Mouse (Mus musculus) heart, postnatal 0 days (tissue): ENCODE results near the gene Eid2b.

Source experiments
- CTCF ChIP-seq: IDR thresholded peaks from 2 replicates; pipeline ENCODE4 v1.5.1; 2016; ENCODE audit warnings: antibody characterized with exemption, control low read depth, low read depth
- EP300 ChIP-seq: IDR thresholded peaks from 2 replicates; pipeline ENCODE4 v1.6.1; 2016; ENCODE audit warnings: antibody characterized with exemption, low read depth

GRCm38 (mm10) chr7:28290638-28291590 lies 13.4 kb downstream of the Eid2b start, which contains the start of gene Selenov:
- TF ChIP-seq CTCF, result 0 out of 2 replicates have a peak, but pooled peaks have one; percentile 7
- no peak for TF ChIP-seq EP300
